Mouse (Mus musculus) C3H10T1/2 (cell line): ENCODE measurements around the gene Gm17660. TPM values are rescaled to one million over a fixed set of nuclear protein-coding genes. Genes with fewer than 3 reads are reported as not detected.

Experiments used
- polyA plus RNA-seq, 2 experiments: library from polyadenylated mRNA; unstranded; fragments of >200 nt; fragmentation: generic; extraction: Trizol; gene quantifications; one replicate each; pipeline ENCODE4 v1.2.1; 2012; ENCODE audit warnings: missing spikeins in 2 of 2

Gene Gm17660
- polyA plus RNA-seq = not detected

GRCm38 (mm10) chr5:104077508-104077907 is at the start of gene Gm17660:
TSS of gene Gm17660 (minus strand) at chr5:104077608.

GRCm38 (mm10) chr5:104113491-104114172 is 36.2 kb upstream of the Gm17660 start, which contains the start of gene Sparcl1:
TSS of gene Sparcl1 (minus strand) at chr5:104113733.

GRCm38 (mm10) chr5:104046256-104047199 is 30.9 kb downstream of the Gm17660 start, which contains the start of gene Nudt9:
TSS of gene Nudt9 (plus strand) at chr5:104046306.

GRCm38 (mm10) chr5:104021597-104022378 is 55.6 kb downstream of the Gm17660 start, which contains the start of gene Hsd17b11:
TSS of gene Hsd17b11 (minus strand) at chr5:104021919.

Other genes with a start within 250 kb of the Gm17660 start
- gene Klhl8, start 166.3 kb downstream of the Gm17660 start, polyA plus RNA-seq = 1 to 10 TPM in 1 of 2 experiments, under 1 TPM in 1; 0.48 to 3.1 TPM
- not detected for gene Hsd17b13, start 100.2 kb downstream of the Gm17660 start, polyA plus RNA-seq
- gene Hsd17b11, start 55.7 kb downstream of the Gm17660 start, polyA plus RNA-seq = 10 to 100 TPM in 1 of 2 experiments, 1 to 10 TPM in 1; 6.2 to 49.9 TPM
- 10 to 100 TPM; 63.9 to 79.7 TPM for gene Nudt9, start 31.3 kb downstream of the Gm17660 start, polyA plus RNA-seq
- gene Sparcl1, start 36.1 kb upstream of the Gm17660 start, polyA plus RNA-seq = 1 to 10 TPM in 1 of 2 experiments, under 1 TPM in 1; 0.02 to 9.1 TPM
- not detected for gene Dspp, start 93.1 kb upstream of the Gm17660 start, polyA plus RNA-seq
- 1 to 10 TPM in 1 of 2 experiments, under 1 TPM in 1; 0.04 to 1.8 TPM for gene Dmp1, start 125.0 kb upstream of the Gm17660 start, polyA plus RNA-seq
- gene Ibsp, start 221.6 kb upstream of the Gm17660 start, polyA plus RNA-seq = not detected
- gene Mepe, start 247.7 kb upstream of the Gm17660 start, polyA plus RNA-seq = not detected